Mouse (Mus musculus): Measurements from ENCODE around the gene Rpp40. TPM values are rescaled to one million over a fixed set of nuclear protein-coding genes. Genes with fewer than 3 reads are reported as not detected.

Rpp40 gene
- polyA plus RNA-seq, 1 experiment, result 38.5 TPM

DNA sequence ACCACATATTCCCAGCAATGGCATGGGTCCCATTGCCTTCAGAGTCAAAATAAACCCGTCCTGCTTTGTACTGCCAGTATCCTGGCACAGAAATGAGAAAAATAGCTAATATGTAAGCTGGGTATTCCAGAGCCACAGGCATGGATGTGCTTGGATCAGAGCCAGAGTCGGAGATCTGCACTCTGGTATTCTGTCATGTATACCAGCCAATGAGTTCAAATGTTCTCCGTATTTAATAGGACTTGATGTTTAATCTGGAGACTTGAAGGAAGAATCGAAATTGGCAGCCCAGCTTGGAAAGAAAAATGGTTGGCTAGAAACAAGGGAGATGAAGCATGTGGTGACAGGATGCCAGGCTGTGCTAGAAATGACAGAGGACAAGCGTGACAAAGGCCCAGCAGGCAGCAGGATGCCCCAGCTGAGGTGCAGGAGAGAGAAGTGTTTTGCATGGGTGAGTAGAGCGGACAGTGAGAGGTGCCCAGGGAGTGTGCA is 25.6 kb downstream of the Rpp40 start:
- Histone ChIP-seq H3K36me3 (ENCODE audit: control insufficient read depth, insufficient read depth, low read length, poor library complexity, severe bottlenecking) (no peaks in the 10 kb centered on the region), H3K4me1 (ENCODE audit: control insufficient read depth, insufficient read depth, low read length) (peaks cover 2% of the 10 kb centered on the region), H3K4me3 (ENCODE audit: low read depth, low read length) (no peak overlapping the region), H3K9ac (ENCODE audit: low read depth, poor library complexity, severe bottlenecking) (no peak overlapping the region), H3K9me3 (replicated peaks; ENCODE audit: control insufficient read depth, insufficient read depth, low read length, poor library complexity, severe bottlenecking) (no peaks in the 10 kb centered on the region), H3K27ac (ENCODE audit: insufficient read depth, low read length) (no peak overlapping the region), H3K27me3 (ENCODE audit: control insufficient read depth, insufficient read depth, low read length, poor library complexity, severe bottlenecking) (no peaks in the 10 kb centered on the region)
- TF ChIP-seq EP300 (IDR thresholded peaks at IDR 0.05; ENCODE audit: insufficient read depth, low read depth, low read length) (no peak), POLR2A (IDR thresholded peaks at IDR 0.05; ENCODE audit: insufficient read depth, low read length) (no peak), CTCF (IDR thresholded peaks at IDR 0.05; ENCODE audit: low read depth, low read length) (no peak)

DNA sequence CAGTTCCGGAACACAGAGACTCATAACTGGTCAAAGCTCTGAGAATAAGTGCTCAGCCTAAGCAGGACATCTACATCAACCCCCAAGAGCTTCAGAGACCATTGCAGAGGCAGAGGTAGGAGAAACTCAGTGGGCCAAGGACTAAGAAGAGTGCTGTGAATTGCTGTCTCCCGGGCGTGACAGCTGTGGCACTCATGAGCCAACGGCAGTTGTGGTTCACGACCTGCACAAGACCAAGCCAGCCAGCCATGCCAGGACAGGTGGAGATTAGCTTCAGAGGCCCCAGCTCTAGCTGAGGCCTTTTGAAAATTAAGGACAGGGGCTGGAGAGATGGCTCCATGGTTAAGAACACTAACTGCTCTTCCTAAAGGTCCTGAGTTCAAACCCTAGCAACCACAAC is 26.6 kb downstream of the Rpp40 start:
- no peaks in the 10 kb centered on the region for H3K36me3 ChIP-seq (ENCODE audit: control insufficient read depth, insufficient read depth, low read length, poor library complexity, severe bottlenecking)
- no peaks in the 10 kb centered on the region for H3K27me3 ChIP-seq (ENCODE audit: control insufficient read depth, insufficient read depth, low read length, poor library complexity, severe bottlenecking)
- TF ChIP-seq CTCF (IDR thresholded peaks at IDR 0.05; ENCODE audit: low read depth, low read length) (no peak), EP300 (IDR thresholded peaks at IDR 0.05; ENCODE audit: insufficient read depth, low read depth, low read length) (no peak), POLR2A (IDR thresholded peaks at IDR 0.05; ENCODE audit: insufficient read depth, low read length) (no peak)
- no peaks in the 10 kb centered on the region for H3K9me3 ChIP-seq (replicated peaks; ENCODE audit: control insufficient read depth, insufficient read depth, low read length, poor library complexity, severe bottlenecking)
- H3K4me3 ChIP-seq (ENCODE audit: low read depth, low read length), result no peak overlapping the region
- no peak overlapping the region for H3K9ac ChIP-seq (ENCODE audit: low read depth, poor library complexity, severe bottlenecking)
- no peak overlapping the region for H3K27ac ChIP-seq (ENCODE audit: insufficient read depth, low read length)
- H3K4me1 ChIP-seq (ENCODE audit: control insufficient read depth, insufficient read depth, low read length), result peaks cover 2% of the 10 kb centered on the region

DNA sequence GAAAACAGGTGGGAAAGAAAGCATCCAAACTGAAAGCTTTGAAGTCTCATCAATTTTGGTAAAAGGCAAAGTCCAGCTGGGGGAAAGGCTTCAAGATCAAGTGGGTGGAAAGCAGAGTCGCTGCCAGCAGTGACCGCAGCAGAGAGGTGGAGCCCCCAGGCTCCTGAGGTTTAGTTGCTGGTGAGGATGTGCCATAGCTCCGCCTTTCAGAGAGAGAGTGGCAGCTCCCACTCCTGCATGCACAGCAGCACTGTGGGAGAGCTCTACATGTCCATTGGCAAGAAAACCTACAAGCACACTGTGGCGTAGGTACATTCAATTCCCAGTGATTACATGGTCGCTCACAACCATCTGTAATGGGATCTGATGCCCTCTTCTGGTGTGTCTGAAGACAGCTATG is 27.1 kb downstream of the Rpp40 start:
- no peaks in the 10 kb centered on the region for H3K36me3 ChIP-seq (ENCODE audit: control insufficient read depth, insufficient read depth, low read length, poor library complexity, severe bottlenecking)
- no peak overlapping the region for H3K27ac ChIP-seq (ENCODE audit: insufficient read depth, low read length)
- peaks cover 2% of the 10 kb centered on the region for H3K4me1 ChIP-seq (ENCODE audit: control insufficient read depth, insufficient read depth, low read length)
- no peak for TF ChIP-seq POLR2A (IDR thresholded peaks at IDR 0.05; ENCODE audit: insufficient read depth, low read length)
- no peaks in the 10 kb centered on the region for H3K27me3 ChIP-seq (ENCODE audit: control insufficient read depth, insufficient read depth, low read length, poor library complexity, severe bottlenecking)
- no peak overlapping the region for H3K9ac ChIP-seq (ENCODE audit: low read depth, poor library complexity, severe bottlenecking)
- H3K4me3 ChIP-seq (ENCODE audit: low read depth, low read length), result no peak overlapping the region
- H3K9me3 ChIP-seq (replicated peaks; ENCODE audit: control insufficient read depth, insufficient read depth, low read length, poor library complexity, severe bottlenecking), result no peaks in the 10 kb centered on the region

DNA sequence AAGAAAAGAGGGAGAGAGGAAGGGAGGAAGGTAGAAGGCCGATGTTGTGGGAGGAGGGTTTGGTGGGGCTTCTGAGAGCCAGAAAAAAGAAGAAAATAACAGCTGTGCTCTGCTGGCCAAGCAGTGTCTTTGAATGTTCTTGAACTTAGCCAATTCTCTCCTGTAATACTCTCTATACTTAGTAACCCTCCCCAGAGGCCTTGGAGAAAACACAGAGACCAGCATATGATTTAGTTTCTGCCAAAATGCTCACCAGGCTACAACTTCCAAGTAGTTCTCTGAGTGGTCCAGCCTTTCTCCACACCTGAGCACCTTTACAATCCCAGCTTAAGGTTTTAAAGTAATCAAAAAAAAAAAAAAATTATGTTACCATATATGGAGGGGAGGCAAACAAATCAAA is 27.9 kb downstream of the Rpp40 start:
- TF ChIP-seq CTCF (IDR thresholded peaks at IDR 0.05; ENCODE audit: low read depth, low read length) (no peak), POLR2A (IDR thresholded peaks at IDR 0.05; ENCODE audit: insufficient read depth, low read length) (no peak), EP300 (IDR thresholded peaks at IDR 0.05; ENCODE audit: insufficient read depth, low read depth, low read length) (no peak)
- no peak overlapping the region for H3K4me3 ChIP-seq (ENCODE audit: low read depth, low read length)
- no peak overlapping the region for H3K27ac ChIP-seq (ENCODE audit: insufficient read depth, low read length)
- no peak overlapping the region for H3K9ac ChIP-seq (ENCODE audit: low read depth, poor library complexity, severe bottlenecking)
- H3K4me1 ChIP-seq (ENCODE audit: control insufficient read depth, insufficient read depth, low read length), result peaks cover 2% of the 10 kb centered on the region
- no peaks in the 10 kb centered on the region for H3K9me3 ChIP-seq (replicated peaks; ENCODE audit: control insufficient read depth, insufficient read depth, low read length, poor library complexity, severe bottlenecking)
- no peaks in the 10 kb centered on the region; the same call in 1 of the 2 replicates for H3K36me3 ChIP-seq (ENCODE audit: control insufficient read depth, insufficient read depth, low read length, poor library complexity, severe bottlenecking)
- H3K27me3 ChIP-seq (ENCODE audit: control insufficient read depth, insufficient read depth, low read length, poor library complexity, severe bottlenecking), result no peaks in the 10 kb centered on the region

DNA sequence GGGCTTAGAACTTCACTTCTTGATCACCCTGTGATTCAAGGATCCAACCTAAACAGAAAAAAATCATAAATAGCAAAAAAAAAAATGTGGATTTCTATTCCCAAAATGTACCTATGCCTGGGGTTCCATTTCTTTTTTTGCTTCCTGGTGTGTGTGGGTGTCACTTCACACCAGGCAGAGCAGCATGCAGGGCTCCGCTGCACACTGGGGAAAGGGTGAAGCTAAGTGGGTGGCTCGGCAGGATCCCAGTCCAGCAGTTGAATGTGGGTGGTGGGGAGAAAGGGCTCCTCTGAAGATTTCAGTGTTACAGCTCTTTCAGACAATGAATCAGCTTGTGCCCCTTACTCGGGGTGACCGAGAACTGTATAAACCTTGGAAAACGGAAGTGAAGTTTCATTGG is 30.8 kb downstream of the Rpp40 start:
- no peak for TF ChIP-seq EP300 (IDR thresholded peaks at IDR 0.05; ENCODE audit: insufficient read depth, low read depth, low read length)
- TF ChIP-seq CTCF (IDR thresholded peaks at IDR 0.05; ENCODE audit: low read depth, low read length), result no peak
- no peak for TF ChIP-seq POLR2A (IDR thresholded peaks at IDR 0.05; ENCODE audit: insufficient read depth, low read length)
- no peaks in the 10 kb centered on the region for H3K4me1 ChIP-seq (ENCODE audit: control insufficient read depth, insufficient read depth, low read length)
- no peaks in the 10 kb centered on the region for H3K27me3 ChIP-seq (ENCODE audit: control insufficient read depth, insufficient read depth, low read length, poor library complexity, severe bottlenecking)

DNA sequence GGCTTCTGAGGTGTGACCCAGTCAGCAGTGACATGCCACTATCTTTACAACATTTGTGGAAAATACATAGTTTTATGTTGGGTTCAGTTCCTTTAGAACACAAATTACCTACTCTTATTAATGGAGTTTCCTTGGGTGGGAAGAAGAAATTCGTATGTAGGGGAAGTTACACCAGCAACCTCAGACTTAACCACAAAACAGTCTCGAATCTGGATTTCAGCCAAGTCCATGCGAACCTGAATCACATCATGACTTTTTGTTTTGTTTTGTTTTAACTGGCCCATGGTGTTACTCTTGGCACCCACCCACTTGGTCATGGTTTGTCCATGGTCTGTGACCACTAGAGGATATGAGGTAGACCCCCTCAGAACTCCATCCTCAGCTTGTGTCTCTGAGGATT is 35.1 kb downstream of the Rpp40 start:
- Histone ChIP-seq H3K27ac (ENCODE audit: insufficient read depth, low read length) (no peak overlapping the region), H3K4me3 (ENCODE audit: low read depth, low read length) (no peak overlapping the region), H3K4me1 (ENCODE audit: control insufficient read depth, insufficient read depth, low read length) (no peaks in the 10 kb centered on the region), H3K27me3 (ENCODE audit: control insufficient read depth, insufficient read depth, low read length, poor library complexity, severe bottlenecking) (no peaks in the 10 kb centered on the region), H3K9me3 (replicated peaks; ENCODE audit: control insufficient read depth, insufficient read depth, low read length, poor library complexity, severe bottlenecking) (no peaks in the 10 kb centered on the region), H3K36me3 (ENCODE audit: control insufficient read depth, insufficient read depth, low read length, poor library complexity, severe bottlenecking) (peaks cover 16% of the 10 kb centered on the region), H3K9ac (ENCODE audit: low read depth, poor library complexity, severe bottlenecking) (no peak overlapping the region)
- TF ChIP-seq CTCF (IDR thresholded peaks at IDR 0.05; ENCODE audit: low read depth, low read length) (no peak), EP300 (IDR thresholded peaks at IDR 0.05; ENCODE audit: insufficient read depth, low read depth, low read length) (no peak), POLR2A (IDR thresholded peaks at IDR 0.05; ENCODE audit: insufficient read depth, low read length) (no peak)

More for the DNA sequence above, 30.8 kb downstream of the Rpp40 start:
- Histone ChIP-seq H3K4me3 (ENCODE audit: low read depth, low read length) (no peak overlapping the region), H3K9ac (ENCODE audit: low read depth, poor library complexity, severe bottlenecking) (no peak overlapping the region), H3K27ac (ENCODE audit: insufficient read depth, low read length) (no peak overlapping the region), H3K36me3 (ENCODE audit: control insufficient read depth, insufficient read depth, low read length, poor library complexity, severe bottlenecking) (peaks cover 10% of the 10 kb centered on the region), H3K9me3 (replicated peaks; ENCODE audit: control insufficient read depth, insufficient read depth, low read length, poor library complexity, severe bottlenecking) (no peaks in the 10 kb centered on the region)
